Mouse (Mus musculus) spleen, postnatal 36 days (tissue): Measurements from ENCODE around the gene Vipr1.

Experiments used
- DNase-seq, 2 experiments: peaks; one replicate each; pipeline ENCODE4 v3.0.0; 2022; ENCODE audit warnings: low spot score in 2 of 2, mixed read lengths in 1 of 2

Gene Vipr1

DNA sequence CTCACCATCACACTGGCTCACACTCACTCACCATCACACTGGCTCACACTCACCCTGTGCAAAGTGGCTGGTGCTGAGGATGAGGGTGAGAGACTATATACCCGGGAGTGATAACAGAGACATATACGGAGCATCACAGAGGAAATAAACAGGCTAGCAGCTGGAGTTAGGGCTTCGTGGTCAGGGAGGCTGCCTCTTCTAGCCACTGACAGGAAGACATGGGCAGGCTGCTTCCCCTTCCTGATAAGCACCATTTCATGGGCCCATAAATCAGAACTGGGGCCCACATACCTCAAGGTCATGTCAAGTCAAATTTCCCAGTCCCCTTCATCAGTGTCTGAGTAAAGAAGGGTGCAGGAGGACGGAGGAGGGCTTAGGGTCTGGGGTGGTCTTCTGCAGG, 34.6 kb downstream of the Vipr1 start:
- peak; percentile 32 to 40 for DNase-seq

DNA sequence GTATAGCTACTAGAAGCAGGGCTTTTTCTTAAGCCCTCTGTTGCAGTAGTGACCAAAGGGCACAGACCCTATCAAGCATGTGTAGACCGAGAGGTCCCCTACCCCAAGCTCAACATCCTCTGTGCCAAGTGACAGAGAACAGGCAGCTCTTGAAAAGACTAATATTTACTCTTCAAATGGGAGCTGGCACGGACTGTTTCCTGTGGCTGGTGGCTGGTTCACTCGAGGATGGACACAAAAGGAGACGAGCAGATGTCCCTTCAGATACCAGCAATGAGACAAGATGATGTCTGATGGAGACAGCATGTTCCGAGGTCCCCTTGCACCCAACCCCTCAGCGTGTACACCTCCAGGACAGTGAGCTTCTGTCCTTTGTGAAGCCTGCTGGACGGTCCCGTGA, 35.0 kb downstream of the Vipr1 start:
- DNase-seq, result no peak

DNA sequence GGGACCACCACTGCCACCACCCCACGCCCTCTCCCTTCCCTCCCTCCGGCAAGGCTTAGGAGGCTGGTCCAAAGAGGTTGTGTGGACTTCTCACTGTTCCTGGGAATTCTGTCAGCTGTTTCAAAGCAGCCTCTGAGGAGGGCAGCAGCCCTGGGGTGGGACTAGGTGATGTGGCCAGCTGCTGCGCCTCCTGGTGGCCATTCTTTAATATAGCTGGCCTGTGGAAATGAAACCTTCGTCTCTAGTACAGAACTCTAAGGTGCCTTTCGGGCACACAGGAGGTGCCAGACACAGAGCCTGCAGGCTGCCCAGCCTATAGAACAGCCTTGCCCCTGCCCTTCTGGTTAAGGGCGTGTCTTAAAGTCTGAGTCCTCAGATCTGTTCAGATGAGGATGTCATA, 37.0 kb downstream of the Vipr1 start:
- DNase-seq, result peak; percentile 44 to 51

DNA sequence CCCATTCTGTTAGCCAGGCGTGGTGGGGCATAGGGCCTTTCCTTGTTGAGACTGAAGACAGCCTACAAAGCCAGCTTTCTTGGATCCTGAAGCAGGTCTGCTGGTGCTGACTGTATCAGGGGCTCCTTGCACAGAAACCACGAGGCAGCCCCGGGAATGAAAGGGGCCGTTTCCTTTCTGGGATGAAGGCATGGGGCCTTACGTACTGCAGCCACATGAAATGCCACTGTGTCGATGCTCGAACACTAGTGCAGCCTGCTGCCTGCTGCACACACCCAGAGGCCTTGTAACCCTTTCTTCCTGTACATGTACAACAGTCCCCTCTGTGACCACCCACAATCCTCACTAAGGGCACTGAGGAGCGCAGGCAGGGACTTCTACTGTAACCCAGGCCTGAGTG, 38.7 kb downstream of the Vipr1 start:
- no peak for DNase-seq

DNA sequence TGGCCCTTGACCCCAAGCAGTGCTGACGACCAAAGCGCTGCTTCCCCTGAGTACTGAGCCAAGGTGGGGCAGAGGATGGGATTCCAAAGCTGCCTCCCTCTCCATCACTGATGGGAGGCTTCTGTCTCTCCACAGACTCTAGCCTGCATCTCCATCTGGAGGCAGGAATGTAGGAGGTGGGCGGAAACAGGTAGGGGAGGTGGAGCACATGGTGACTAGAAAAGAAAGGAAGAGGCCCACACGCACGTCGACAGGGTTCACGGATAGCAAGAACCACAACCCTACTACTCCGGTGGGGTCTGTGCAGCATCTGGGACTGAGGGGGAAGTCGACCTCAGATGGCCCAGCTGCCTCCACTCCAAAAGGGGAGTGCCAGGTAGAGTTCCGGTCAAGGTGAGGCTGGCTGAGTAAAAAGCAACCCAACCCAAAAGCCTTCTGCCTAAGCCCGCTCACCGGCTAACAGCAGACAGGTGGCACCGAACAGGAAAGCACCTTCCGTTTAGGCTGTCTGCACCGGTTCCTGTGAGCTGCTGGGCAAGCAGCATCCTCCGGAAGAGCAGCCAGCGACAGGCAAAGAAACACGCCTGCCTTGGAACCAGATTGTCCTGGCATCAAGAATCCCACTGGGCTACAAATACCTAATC, 39.6 kb downstream of the Vipr1 start:
- no peak for DNase-seq

DNA sequence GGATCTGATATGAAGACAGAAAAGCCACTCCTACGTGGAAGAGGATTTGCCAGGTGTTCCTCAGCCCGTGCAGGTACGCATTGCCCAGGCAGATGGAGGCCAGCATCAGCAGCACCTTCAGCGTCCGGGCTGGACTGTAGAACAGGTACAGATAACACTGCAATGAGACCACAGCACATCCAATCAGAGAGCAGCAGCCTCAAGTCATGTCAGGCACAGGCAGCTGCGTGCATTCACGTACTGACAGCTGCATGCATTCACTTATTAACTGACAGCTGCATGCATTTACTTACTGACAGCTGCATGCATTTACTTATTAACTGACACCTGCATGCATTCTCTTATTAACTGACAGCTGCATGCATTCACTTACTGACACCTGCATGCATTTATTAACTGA, 42.2 kb downstream of the Vipr1 start:
- DNase-seq, result no peak

DNA sequence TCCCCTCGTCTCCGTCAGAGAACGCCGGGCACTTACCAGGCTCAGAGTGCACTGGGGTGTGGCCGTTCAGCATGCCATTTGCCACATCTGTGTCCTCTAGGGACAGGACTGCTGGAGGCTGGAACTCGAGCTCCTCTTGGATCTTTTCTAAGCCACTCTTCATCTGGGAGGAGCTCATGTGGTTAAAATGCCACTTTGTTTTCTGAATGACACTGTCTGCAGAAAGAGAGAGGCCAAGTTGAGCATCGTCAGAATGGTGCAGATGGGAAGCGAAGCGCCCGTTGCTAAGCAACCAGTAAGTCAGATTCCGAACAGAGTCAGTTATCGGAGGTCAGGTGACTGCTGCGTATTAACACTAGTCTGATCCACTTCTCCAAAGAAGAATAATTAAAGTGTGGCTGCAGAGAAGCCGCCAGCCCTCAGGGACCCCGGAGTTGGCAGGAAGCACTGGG, 47.7 kb downstream of the Vipr1 start:
- DNase-seq, result no peak

DNA sequence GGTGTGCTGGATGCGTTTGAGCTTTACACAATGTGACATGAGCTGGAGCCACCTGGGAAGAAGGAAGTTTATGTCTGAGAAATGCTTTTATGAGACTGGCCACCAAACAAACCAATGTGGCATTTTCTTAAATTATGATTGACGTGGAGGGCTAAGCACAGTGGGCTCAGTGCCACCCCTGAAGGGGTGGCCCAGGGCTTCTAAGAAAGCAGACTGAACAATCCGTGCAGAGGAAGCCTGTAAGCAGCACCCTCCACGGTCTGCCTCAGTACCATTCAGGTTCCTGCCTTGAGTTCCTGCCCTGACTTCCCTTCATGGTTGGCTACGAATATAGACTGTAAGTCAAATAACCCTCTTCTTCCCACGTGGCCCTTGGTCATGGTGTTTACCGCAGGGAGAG, 48.2 kb downstream of the Vipr1 start:
- DNase-seq, result no peak

DNA sequence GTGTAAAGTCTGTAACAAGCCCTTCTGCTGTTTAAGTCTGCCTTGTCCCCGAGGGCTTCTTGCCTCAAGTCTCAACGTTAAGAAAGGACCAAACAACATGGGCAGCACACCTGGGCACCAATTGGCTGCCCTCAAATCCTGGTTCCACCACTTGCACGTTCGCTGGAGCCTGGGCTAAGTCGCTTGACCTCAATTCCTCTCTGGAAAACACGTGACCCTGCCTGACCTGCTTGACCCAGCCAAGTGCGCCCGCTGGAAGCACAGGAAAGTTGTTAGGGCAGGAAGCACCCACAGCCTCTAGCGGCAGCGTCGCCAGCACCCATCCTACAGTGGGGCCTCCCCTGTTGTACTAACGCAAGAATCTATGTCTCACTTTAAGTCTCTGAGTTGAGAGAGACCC, 52.2 kb downstream of the Vipr1 start:
- DNase-seq, result no peak

DNA sequence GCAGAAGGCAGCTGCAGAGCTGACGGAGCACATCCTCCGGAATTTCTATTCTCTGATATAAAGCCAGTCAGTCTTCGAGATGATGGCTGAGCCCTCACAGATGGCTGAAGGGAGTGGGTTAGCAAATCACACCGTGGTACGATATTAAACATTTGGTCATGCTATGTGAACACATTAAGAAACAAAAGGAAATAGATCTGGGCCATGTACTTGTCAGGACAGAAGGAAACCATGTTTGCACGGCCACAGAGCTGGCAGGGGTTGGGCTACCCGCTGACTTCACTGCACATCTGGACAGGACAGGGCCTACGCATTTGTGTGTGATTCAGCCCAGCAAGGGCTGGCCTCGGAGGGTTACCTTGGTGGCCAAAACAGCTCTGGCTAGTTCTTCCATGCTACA, 54.1 kb downstream of the Vipr1 start:
- no peak for DNase-seq

DNA sequence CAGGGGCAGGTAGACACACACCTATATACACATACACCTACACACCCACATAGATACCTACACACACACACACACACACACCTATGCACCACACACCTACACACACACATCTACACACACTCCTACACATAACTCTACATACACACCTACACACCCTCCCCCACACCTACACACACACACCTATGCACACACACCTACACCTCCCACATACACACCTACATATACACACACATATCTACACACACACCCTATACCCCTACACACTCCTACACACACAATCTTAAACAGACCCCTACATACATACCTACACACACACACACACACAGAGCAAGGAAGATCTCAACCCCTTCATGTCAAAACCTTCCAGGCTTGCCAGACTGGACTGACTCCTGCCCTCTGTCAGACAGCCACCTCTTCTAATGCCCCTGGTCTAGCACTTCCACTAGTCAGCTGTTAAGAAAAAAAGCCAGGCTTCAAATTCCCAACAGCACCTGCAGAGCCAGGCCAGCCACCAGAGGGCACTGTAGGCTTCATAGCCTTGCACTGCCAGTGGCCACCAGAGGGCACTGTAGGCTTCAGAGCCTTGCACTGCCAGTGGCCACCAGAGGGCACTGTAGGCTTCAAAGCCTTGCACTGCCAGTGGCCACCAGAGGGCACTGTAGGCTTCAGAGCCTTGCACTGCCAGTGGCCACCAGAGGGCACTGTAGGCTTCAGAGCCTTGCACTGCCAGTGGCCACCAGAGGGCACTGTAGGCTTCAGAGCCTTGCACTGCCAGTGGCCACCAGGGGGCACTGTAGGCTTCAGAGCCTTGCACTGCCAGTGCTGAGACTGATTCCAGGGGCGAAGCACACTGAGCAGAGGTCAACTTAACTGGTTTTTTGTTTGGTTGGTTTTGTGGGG, 54.9 kb downstream of the Vipr1 start:
- peak in 1 of 2 experiments; percentile 58 for DNase-seq

DNA sequence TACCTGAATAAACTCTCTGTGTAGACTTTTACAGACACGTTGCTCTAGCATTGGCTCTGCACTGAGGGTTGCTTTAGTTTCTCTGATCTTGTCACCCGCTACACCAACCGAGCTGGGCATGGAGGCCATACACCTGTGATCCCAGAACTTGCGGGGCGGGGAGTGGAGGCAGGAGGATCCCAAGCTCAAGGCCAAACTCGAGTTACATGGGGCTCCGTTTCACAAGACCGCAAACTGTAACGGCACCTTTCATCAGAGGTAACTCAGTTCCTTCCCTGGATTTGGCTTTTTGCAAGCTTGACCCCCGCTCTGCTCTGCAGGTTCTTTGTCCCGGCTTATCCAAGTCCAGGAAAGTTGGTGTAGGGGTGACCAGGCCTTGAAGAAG, 61.7 kb downstream of the Vipr1 start:
- DNase-seq, result no peak

DNA sequence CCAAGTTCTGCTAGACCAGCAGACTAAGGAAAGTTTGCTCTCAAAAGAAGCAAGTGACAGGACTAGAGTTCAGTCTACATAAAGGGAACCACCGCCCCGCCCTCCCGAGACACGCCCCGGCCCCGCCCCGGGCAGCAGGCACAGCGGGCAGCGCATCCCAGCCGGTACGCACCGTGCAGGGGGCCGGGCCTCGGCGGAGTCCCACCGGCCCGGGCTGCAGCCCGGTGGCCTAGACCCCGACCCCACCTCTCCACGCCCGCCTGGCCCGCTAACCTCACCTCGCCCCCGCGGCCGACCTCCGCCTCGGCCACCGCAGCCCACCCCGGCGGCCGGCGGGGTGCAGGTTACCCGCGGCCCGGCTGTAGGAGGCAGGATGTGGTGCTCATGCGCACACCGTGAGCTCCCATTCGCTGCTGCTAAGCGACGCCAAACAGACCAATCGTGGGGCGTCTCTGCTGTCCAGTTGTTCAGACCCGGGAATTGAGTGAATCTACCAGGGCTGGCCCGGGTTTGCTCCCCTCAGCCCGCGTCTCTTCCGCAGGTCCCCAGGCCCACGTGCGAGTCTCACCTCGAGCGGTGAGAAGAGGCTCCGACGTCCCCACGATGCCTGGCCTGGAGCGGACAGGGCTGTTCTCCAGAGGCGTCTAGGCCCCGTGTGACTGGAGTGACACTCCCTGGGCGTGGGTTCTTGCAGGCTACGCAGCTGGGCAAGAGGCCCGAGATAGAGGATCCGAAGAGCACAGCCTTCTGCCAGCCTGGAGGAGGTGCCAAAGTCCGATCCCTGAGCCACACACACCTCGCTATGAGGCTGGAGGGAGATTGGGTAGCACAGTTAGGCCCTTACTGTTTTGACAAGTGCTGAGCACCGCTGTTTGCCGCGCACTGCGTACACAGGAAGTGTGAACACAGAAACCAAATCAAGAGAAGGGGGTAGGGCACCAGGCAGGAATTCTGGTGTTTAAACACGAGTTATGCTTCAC, 62.4 kb downstream of the Vipr1 start, which contains the start of gene Sec22c:
TSS of gene Sec22c (minus strand) at position 845 of the 980 bp plus-strand sequence.
- peak; percentile 90 to 91 for DNase-seq

DNA sequence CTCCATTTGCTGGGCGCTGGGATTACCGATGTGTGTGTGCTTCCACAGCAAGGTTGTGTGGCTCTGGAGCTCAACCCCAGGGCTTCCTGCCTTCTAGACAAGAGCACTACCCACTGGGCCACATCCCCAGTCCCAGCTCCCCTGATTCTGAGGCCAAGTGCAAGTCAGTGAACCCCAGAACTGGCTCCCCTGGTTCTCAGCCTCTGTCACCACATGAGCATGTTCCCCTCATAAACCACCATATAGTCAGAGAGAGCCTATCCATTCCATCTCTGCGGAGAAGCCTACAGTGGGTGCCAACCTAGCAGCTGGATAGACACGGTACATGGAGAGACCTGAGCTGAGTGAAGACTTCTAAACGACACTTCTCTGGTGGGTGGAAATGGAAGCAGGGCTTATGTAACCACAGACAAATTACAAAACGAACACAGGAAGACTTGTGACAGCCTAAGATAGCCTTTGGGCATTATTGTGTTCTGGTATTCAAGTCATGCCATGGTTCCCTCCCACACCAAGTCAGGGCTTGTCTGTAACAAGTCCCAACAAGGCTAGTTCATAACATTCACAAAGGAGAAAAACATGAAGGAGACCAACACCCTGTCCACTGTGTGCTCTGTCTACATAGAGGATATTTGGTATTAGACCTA, 63.6 kb downstream of the Vipr1 start:
- DNase-seq, result no peak

DNA sequence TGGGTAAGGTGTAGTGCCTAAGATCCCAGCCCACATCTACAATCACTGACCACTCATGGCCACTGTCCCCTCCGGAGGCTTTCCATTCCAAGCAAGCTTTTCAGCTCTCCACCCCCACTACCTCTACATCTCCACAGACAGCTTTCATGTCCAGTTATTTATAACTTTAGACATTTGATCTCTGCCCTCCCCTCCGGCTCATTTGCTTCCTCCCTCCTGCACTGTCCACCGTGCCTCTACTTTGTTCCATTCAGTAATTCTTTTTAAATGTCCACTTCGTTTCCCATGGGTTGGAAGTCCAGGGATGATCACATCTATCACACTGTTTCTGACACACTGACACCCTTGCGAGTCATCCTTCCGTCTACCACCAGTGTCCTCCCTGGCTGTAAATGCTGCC, 65.3 kb downstream of the Vipr1 start:
- DNase-seq, result no peak

DNA sequence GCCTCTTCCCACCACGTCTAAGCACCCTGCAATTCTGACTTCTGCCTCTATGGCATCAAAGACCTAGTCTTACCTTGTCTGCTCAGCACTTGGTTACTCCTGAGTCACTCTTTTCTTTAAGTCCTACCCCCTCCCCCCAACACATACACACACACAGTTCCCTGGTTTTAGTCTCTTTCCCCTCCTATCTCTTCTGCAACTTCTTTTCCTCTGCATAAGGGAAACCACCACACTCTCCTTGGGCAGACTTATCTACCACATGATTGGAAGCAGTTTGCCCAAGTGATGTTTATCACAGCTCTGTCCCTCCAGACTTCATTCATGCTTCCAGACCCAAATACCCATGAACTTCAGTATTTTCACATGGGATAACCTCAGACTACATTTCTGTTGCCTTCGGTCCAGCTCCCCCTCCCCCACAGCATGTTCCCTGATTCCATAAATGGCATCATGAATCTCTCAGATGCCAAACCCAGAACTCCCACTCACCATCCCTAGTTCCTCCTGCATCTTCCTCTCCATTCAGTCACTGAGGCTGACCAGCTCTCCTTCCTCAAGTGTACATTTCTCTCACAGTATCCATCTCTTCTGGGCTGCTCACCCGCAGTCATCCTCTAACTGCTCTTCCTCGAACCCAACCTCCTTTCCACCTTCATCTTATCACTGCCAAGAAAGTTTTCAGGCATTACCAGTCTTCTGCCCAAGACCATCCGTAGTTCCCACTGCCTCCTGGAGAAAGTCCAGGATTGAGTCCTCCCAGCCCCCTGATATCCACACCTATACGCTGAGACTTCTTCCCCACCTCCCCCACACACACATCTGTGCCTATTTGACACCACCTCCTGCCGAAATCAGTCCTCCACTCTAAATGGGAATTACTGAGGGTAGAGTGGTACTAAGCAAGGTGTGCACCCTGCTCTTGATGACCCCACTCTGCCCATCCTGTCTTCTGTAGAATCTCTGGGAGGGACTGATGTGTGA, 66.3 kb downstream of the Vipr1 start:
- no peak for DNase-seq

DNA sequence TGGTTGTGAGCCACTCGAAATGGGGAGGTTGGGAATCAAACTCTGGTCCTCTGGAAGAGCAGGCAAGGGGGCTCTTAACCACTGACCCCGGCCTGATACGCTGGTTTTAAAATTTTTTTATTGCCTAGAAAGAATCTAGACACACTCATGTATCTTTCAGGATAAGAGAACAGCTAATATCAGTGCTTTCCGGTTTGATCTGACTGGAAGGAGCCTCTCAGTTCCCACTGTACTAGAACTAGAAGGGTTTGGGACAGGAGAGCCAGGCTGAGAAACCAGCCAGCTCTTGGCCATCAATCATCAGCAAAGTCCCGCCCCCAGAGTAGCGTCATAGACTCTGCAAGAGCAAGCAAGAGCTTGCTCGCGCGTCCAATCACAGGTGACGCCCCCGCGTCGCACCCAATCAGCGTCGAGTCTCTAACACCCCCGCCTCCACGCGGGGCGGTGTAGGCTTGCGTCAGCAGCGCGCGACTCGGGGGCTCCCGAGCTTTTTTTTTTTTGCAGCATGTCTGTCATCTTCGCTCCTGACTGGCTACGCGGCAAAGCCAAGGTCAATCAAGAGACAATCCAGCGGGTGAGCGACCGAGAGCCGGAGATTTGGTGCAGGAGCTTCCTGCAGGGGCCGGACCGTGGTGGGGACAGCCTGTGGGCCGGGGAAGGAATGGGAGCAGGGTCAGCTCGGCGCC, 67.5 kb downstream of the Vipr1 start, which contains the start of gene Ss18l2:
TSS of gene Ss18l2 (plus strand) at position 432 of the 686 bp plus-strand sequence.
- DNase-seq, result peak; percentile 96 to 98

DNA sequence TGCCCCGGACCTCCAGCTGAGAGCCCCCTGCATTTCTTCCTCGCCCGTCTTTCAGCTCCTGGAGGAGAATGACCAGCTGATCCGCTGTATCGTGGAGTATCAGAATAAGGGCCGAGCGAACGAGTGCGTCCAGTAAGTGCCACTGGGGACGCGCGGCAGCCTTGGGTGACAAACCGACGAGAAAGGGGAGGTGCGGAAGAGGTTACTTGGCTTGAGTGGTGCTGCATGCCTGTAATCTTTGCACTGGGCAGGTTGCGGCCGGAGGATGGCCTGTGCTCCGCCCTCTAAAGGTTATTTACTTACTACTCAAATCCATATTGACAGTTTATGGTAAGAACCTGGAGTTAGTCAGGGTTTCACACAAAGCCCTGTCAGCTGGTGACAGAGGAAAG, 68.1 kb downstream of the Vipr1 start:
- peak; percentile 20 to 45 for DNase-seq

DNA sequence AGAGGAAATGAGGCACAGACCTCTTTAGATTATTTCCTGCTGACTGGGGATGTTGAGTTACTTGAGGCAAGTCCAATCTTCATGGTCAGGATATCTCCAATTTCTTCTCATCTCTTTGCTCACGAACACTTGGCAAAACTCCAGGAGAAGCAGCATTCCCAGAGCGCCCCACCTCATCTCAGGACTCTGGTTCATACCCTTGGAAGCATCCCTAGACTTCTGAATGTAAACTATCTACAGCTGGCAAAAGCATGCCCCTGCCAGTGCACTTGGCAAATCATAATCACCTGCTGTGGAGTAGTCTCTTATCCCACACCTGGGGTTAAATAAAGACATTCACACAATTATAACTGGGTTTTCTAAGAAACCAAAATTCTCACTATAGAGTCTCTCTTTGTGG, 74.5 kb downstream of the Vipr1 start:
- DNase-seq, result no peak
